Mouse (Mus musculus): ENCODE measurements around the gene Adgra1. TPM values are rescaled to one million over a fixed set of nuclear protein-coding genes. Genes with fewer than 3 reads are reported as not detected.

The Adgra1 gene
- polyA plus RNA-seq, 1 experiment from 2014 or later, result 26.5 TPM

GRCm38 (mm10) chr7:139894655-139895557 is 60.9 kb downstream of the Adgra1 start, which contains the start of gene Kndc1:
Gene Kndc1 (plus strand): TSS chr7:139894696.
- no peaks in the 10 kb centered on the region for H3K9me3 ChIP-seq
- ATAC-seq (ENCODE audit: low FRiP score, low read depth), result peak; percentile 86
- peaks cover 23% of the 10 kb centered on the region for H3K4me1 ChIP-seq (replicated peaks)
- no peaks in the 10 kb centered on the region for H3K36me3 ChIP-seq
- WGBS, result under 1% methylated on average over 50 of the region's 50 CpGs
- H3K27me3 ChIP-seq, result peaks cover 9% of the 10 kb centered on the region; the same call in 1 of the 2 replicates
- H3K9ac ChIP-seq, result peak within 1 kb of the TSS; percentile 61
- peak within 1 kb of the TSS; percentile 55 for H3K4me3 ChIP-seq
- peak within 1 kb of the TSS; percentile 74 for H3K4me2 ChIP-seq
- peak within 1 kb of the TSS; percentile 3; the same call in 1 of the 2 replicates for H3K27ac ChIP-seq (replicated peaks)

GRCm38 (mm10) chr7:139896271-139896670 is 62.3 kb downstream of the Adgra1 start:
- H3K27ac ChIP-seq (replicated peaks), result no peak overlapping the region
- 82% methylated on average over 7 of the region's 7 CpGs for WGBS
- H3K9ac ChIP-seq, result no peak overlapping the region; the same call in 1 of the 2 replicates
- peaks cover 9% of the 10 kb centered on the region; the same call in 1 of the 2 replicates for H3K27me3 ChIP-seq
- no peaks in the 10 kb centered on the region for H3K36me3 ChIP-seq
- H3K4me3 ChIP-seq, result peak overlapping the region; percentile 55; the same call in 1 of the 2 replicates
- peaks cover 23% of the 10 kb centered on the region for H3K4me1 ChIP-seq (replicated peaks)
- H3K9me3 ChIP-seq, result no peaks in the 10 kb centered on the region
- ATAC-seq (ENCODE audit: low FRiP score, low read depth), result no peak
- peak overlapping the region; percentile 74 for H3K4me2 ChIP-seq

GRCm38 (mm10) chr7:139896796-139897195 is 62.8 kb downstream of the Adgra1 start:
- Histone ChIP-seq H3K9me3 (no peaks in the 10 kb centered on the region), H3K4me2 (peak overlapping the region; percentile 74; the same call in 1 of the 2 replicates), H3K4me1 (replicated peaks) (peaks cover 23% of the 10 kb centered on the region), H3K9ac (no peak overlapping the region), H3K27me3 (peaks cover 9% of the 10 kb centered on the region; the same call in 1 of the 2 replicates), H3K4me3 (no peak overlapping the region), H3K27ac (replicated peaks) (no peak overlapping the region), H3K36me3 (no peaks in the 10 kb centered on the region)
- 85% methylated on average over 7 of the region's 7 CpGs for whole genome bisulfite sequencing
- no peak for ATAC-seq (ENCODE audit: low FRiP score, low read depth)

DNA sequence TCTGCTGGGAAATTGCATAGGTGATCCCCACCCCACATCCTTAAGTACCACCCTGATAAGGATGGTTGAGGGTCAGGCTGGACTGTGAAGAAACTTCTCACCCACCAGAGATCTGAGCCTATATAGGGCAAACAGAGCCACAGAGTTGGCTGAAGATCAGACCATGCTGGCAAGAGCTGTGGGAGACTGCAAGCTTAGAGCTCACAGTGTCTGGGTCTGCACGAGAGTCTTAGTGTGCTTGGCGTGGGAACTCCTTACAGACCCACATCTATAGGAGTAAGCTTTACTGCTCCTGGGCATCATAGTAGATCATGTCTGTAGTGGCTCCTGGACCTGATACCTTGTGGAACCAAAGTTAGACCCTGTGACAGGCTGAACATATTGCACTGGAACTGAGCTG is 64.6 kb downstream of the Adgra1 start:
- Histone ChIP-seq H3K4me2 (no peak overlapping the region), H3K4me3 (no peak overlapping the region), H3K36me3 (no peaks in the 10 kb centered on the region), H3K27me3 (peaks cover 3% of the 10 kb centered on the region; the same call in 1 of the 2 replicates), H3K4me1 (replicated peaks) (peaks cover 23% of the 10 kb centered on the region), H3K9ac (no peak overlapping the region), H3K9me3 (no peaks in the 10 kb centered on the region), H3K27ac (replicated peaks) (no peak overlapping the region)
- WGBS, result 90% methylated on average over 2 of the region's 2 CpGs
- no peak for ATAC-seq (ENCODE audit: low FRiP score, low read depth)

- no peaks in the 10 kb centered on the region for H3K36me3 ChIP-seq
- no peak overlapping the region for H3K9ac ChIP-seq
- 87% methylated on average over 7 of the region's 7 CpGs for WGBS
- H3K4me3 ChIP-seq, result no peak overlapping the region
- no peak for ATAC-seq (ENCODE audit: low FRiP score, low read depth)
- no peak overlapping the region for H3K4me2 ChIP-seq
- H3K9me3 ChIP-seq, result no peaks in the 10 kb centered on the region
- no peaks in the 10 kb centered on the region for H3K27me3 ChIP-seq
- no peak overlapping the region for H3K27ac ChIP-seq (replicated peaks)
- peaks cover 17% of the 10 kb centered on the region for H3K4me1 ChIP-seq (replicated peaks)
Observed at GRCm38 (mm10) chr7:139899505-139899904, 65.5 kb downstream of the Adgra1 start.

- Histone ChIP-seq H3K4me3 (no peak overlapping the region), H3K27me3 (no peaks in the 10 kb centered on the region), H3K9ac (no peak overlapping the region), H3K4me1 (replicated peaks) (peaks cover 19% of the 10 kb centered on the region), H3K9me3 (no peaks in the 10 kb centered on the region), H3K4me2 (no peak overlapping the region), H3K27ac (replicated peaks) (no peak overlapping the region), H3K36me3 (no peaks in the 10 kb centered on the region)
- WGBS, result 94% methylated on average over 7 of the region's 7 CpGs
- no peak for ATAC-seq (ENCODE audit: low FRiP score, low read depth)
Observed at GRCm38 (mm10) chr7:139900456-139900855, 66.5 kb downstream of the Adgra1 start.

GRCm38 (mm10) chr7:139900896-139901295 is 66.9 kb downstream of the Adgra1 start:
- 88% methylated on average over 6 of the region's 6 CpGs for WGBS
- Histone ChIP-seq H3K36me3 (no peaks in the 10 kb centered on the region), H3K27me3 (no peaks in the 10 kb centered on the region), H3K4me1 (replicated peaks) (peaks cover 19% of the 10 kb centered on the region), H3K4me2 (no peak overlapping the region), H3K4me3 (no peak overlapping the region), H3K27ac (replicated peaks) (no peak overlapping the region), H3K9ac (no peak overlapping the region), H3K9me3 (no peaks in the 10 kb centered on the region)
- no peak for ATAC-seq (ENCODE audit: low FRiP score, low read depth)

GRCm38 (mm10) chr7:139901981-139902380 is 68.0 kb downstream of the Adgra1 start:
- Histone ChIP-seq H3K4me2 (no peak overlapping the region), H3K27ac (replicated peaks) (no peak overlapping the region), H3K9me3 (no peaks in the 10 kb centered on the region), H3K4me1 (replicated peaks) (peaks cover 15% of the 10 kb centered on the region), H3K9ac (no peak overlapping the region), H3K4me3 (no peak overlapping the region), H3K36me3 (no peaks in the 10 kb centered on the region), H3K27me3 (no peaks in the 10 kb centered on the region)
- WGBS, result 41% methylated on average over 1 of the region's 1 CpGs
- ATAC-seq (ENCODE audit: low FRiP score, low read depth), result no peak

DNA sequence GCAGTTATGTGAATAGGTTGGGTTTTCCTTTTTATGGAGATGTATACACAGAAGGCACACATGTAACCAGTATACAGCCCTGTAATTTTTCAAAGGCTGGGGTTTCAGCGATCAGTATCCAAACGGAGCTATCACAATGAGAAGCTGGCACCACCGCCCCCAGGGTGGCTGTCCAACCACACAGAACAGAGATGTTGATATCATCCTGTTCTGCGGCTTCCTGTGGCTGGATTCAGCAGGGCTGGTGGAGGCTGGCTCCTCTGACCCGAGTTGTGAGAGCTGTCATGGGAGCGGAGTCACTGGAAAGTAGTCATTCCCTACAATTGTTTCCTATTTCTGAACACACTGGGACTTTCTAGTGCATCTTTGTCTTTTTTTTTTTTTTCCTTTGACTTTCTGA is 71.3 kb downstream of the Adgra1 start:
- no peaks in the 10 kb centered on the region for H3K36me3 ChIP-seq

GRCm38 (mm10) chr7:139905661-139906060 is 71.7 kb downstream of the Adgra1 start:
- no peak overlapping the region for H3K4me3 ChIP-seq
- no peaks in the 10 kb centered on the region for H3K9me3 ChIP-seq
- H3K4me2 ChIP-seq, result peak overlapping the region; percentile 22; the same call in 1 of the 2 replicates
- H3K36me3 ChIP-seq, result no peaks in the 10 kb centered on the region; the same call in 1 of the 2 replicates
- H3K27me3 ChIP-seq, result no peaks in the 10 kb centered on the region
- ATAC-seq (ENCODE audit: low FRiP score, low read depth), result no peak
- peaks cover 34% of the 10 kb centered on the region for H3K4me1 ChIP-seq (replicated peaks)
- WGBS, result 5% methylated on average over 6 of the region's 6 CpGs
- H3K9ac ChIP-seq, result no peak overlapping the region
- no peak overlapping the region for H3K27ac ChIP-seq (replicated peaks)

More for the DNA sequence above, 71.3 kb downstream of the Adgra1 start:
- Histone ChIP-seq H3K9me3 (no peaks in the 10 kb centered on the region), H3K27me3 (no peaks in the 10 kb centered on the region), H3K4me2 (peak overlapping the region; percentile 22; the same call in 1 of the 2 replicates), H3K27ac (replicated peaks) (no peak overlapping the region; the same call in 1 of the 2 replicates), H3K4me1 (replicated peaks) (peaks cover 33% of the 10 kb centered on the region), H3K9ac (no peak overlapping the region), H3K4me3 (no peak overlapping the region)
- ATAC-seq (ENCODE audit: low FRiP score, low read depth), result no peak
- 11% methylated on average over 6 of the region's 6 CpGs for WGBS

- ATAC-seq (ENCODE audit: low FRiP score, low read depth), result no peak
- 53% methylated on average over 5 of the region's 5 CpGs for WGBS
- H3K27me3 ChIP-seq, result 0 out of 2 replicates have a peak, but pooled peaks cover 3% of the 10 kb centered on the region
- H3K4me1 ChIP-seq (replicated peaks), result peaks cover 34% of the 10 kb centered on the region
- no peak overlapping the region for H3K4me3 ChIP-seq
- H3K4me2 ChIP-seq, result no peak overlapping the region
- no peak overlapping the region for H3K9ac ChIP-seq
- H3K36me3 ChIP-seq, result no peaks in the 10 kb centered on the region; the same call in 1 of the 2 replicates
- peak overlapping the region; percentile 60 for H3K27ac ChIP-seq (replicated peaks)
- H3K9me3 ChIP-seq, result no peaks in the 10 kb centered on the region
Observed at GRCm38 (mm10) chr7:139908176-139908575, 74.2 kb downstream of the Adgra1 start.

DNA sequence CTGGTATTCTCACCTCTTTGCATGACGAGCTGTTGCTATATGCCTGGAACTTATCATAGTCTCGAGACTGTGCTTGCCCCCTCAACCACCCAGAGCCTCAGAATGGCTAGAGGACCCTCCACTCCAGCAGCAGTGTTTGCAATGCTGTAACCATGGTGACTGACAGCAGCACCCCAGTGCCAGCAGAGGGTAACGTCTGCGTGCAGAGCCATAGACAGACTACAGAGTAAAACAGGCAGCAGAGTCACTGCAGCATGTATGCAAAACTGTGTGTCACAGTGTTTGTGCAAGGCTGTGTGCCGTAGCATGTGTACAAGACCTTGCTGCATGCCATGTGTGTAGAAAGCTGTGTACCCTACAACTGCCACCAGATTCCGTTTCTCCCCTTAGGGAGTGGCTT is 75.5 kb downstream of the Adgra1 start:
- no peak overlapping the region for H3K4me3 ChIP-seq
- 26% methylated on average over 6 of the region's 6 CpGs for WGBS
- H3K27ac ChIP-seq (replicated peaks), result 0 out of 2 replicates have a peak overlapping the region, but pooled peaks have one; percentile 5
- no peaks in the 10 kb centered on the region; the same call in 1 of the 2 replicates for H3K36me3 ChIP-seq
- ATAC-seq (ENCODE audit: low FRiP score, low read depth), result peak; percentile 17; the same call in 1 of the 2 replicates
- H3K9ac ChIP-seq, result no peak overlapping the region
- H3K4me1 ChIP-seq (replicated peaks), result peaks cover 38% of the 10 kb centered on the region
- H3K27me3 ChIP-seq, result peaks cover 16% of the 10 kb centered on the region
- H3K9me3 ChIP-seq, result no peaks in the 10 kb centered on the region
- H3K4me2 ChIP-seq, result no peak overlapping the region

Measured in hindbrain, embryonic 15.5 days (tissue).